Mouse (Mus musculus) limb, embryonic 14.5 days (tissue): Measurements from ENCODE around the gene Fdx1l. TPM values are rescaled to one million over a fixed set of nuclear protein-coding genes. Genes with fewer than 3 reads are reported as not detected.
A peak's percentile ranks its signal among the peaks of the same experiment; 100 is the strongest.

Source experiments
- ATAC-seq: fragments of 200-750 bp; cut with Nextera tagmentation; 2 replicates; pipeline ENCODE4 v1.8.0; 2017; ENCODE audit warnings: low read depth, moderate number of reproducible peaks, moderate TSS enrichment; ENCODE audit not compliant: low FRiP score
- DNase-seq: peaks from one replicate; pipeline ENCODE4 v3.0.0-alpha.2; 2015; ENCODE audit warnings: low spot score
- H3K27ac ChIP-seq: fragments of 300-500 bp; sonication (generic); replicated peaks from 2 replicates; pipeline ENCODE4 v1.5.1; 2014; ENCODE audit warnings: low read depth, mild to moderate bottlenecking, low read length, moderate library complexity, mixed read lengths
- H3K27me3 ChIP-seq: fragments of 300-500 bp; sonication (generic); 2 replicates; pipeline ENCODE4 v1.6.1; 2014; ENCODE audit warnings: low read length, mixed read lengths; ENCODE audit not compliant: control insufficient read depth, insufficient read depth
- H3K36me3 ChIP-seq: fragments of 300-500 bp; sonication (generic); 2 replicates; pipeline ENCODE4 v1.6.1; 2014; ENCODE audit warnings: mild to moderate bottlenecking, low read length, moderate library complexity, mixed read lengths; ENCODE audit not compliant: control insufficient read depth, insufficient read depth
- H3K4me1 ChIP-seq: fragments of 300-500 bp; sonication (generic); 2 replicates; pipeline ENCODE4 v1.6.1; 2014; ENCODE audit warnings: antibody characterized with exemption, low read length, mixed read lengths; ENCODE audit not compliant: control insufficient read depth, insufficient read depth
- H3K4me2 ChIP-seq: fragments of 300-500 bp; sonication (generic); replicated peaks from 2 replicates; pipeline ENCODE4 v1.6.1; 2014; ENCODE audit warnings: low read depth, mild to moderate bottlenecking, low read length, moderate library complexity; ENCODE audit not compliant: severe bottlenecking
- H3K4me3 ChIP-seq: fragments of 300-500 bp; sonication (generic); replicated peaks from 2 replicates; pipeline ENCODE4 v1.5.1; 2014; ENCODE audit warnings: low read length
- H3K9ac ChIP-seq: fragments of 300-500 bp; sonication (generic); 2 replicates; pipeline ENCODE4 v1.6.1; 2014; ENCODE audit warnings: mild to moderate bottlenecking, low read depth, low read length, moderate library complexity; ENCODE audit not compliant: severe bottlenecking
- H3K9me3 ChIP-seq: fragments of 300-500 bp; sonication (generic); 2 replicates; pipeline ENCODE4 v1.6.1; 2016; ENCODE audit warnings: low read length; ENCODE audit not compliant: control insufficient read depth
- POLR2A ChIP-seq: fragments of 200-500 bp; IDR thresholded peaks from 2 replicates; pipeline ENCODE4 v1.8.0; 2012; ENCODE audit warnings: inconsistent platforms, mild to moderate bottlenecking, moderate library complexity, borderline replicate concordance; ENCODE audit not compliant: insufficient read depth, insufficient read length; ENCODE audit errors: extremely low read depth
- WGBS: fragments of 180-500 bp; shearing (Covaris S2); extraction: QIAGEN DNeasy Blood & Tissue Kit; methylation state at CpG from one replicate; pipeline ENCODE4 v1.1.7; 2014; 5-methylcytosine and 5-hydroxymethylcytosine counted together
- polyA plus RNA-seq, 2 experiments: library from polyadenylated mRNA; depleted of rRNA in 1 of 2; stranded (reverse) in 1 of 2; unstranded in 1 of 2; fragments of >200 nt; fragmentation: Nextera tagmentation in 1 of 2; extraction: Ambion mirVana in 1 of 2; gene quantifications; 2 replicates each; pipeline versions ENCODE4 v1.2.1 to v1.2.3; 2012 to 2014

Gene Fdx1l
- polyA plus RNA-seq (2012; rRNA removed): 68.9 and 80.0 TPM in 2 replicates
- polyA plus RNA-seq (2014; fragmentation: Nextera tagmentation; extraction: Ambion mirVana): 65.1 and 67.4 TPM in 2 replicates

- Histone ChIP-seq H3K4me2 (peak within 1 kb of the TSS; percentile 84), H3K9ac (peak within 1 kb of the TSS; percentile 87), H3K36me3 (peaks cover 54% of the 10 kb centered on the region), H3K9me3 (no peaks in the 10 kb centered on the region), H3K27ac (peak within 1 kb of the TSS; percentile 6), H3K27me3 (no peaks in the 10 kb centered on the region), H3K4me3 (peak within 1 kb of the TSS; percentile 89), H3K4me1 (0 out of 2 replicates have a peak, but pooled peaks cover 6% of the 10 kb centered on the region)
- TF ChIP-seq POLR2A: 0 out of 2 replicates have a peak, but pooled peaks have one; percentile 34
- DNase-seq: peak; percentile 90
- WGBS: 2% methylated on average over 58 of the region's 58 CpGs
- peak; percentile 93 for ATAC-seq
These were observed at the start of gene Fdx1l, which contains the start of gene Gm49373 for GRCm38 (mm10) chr9:21073044-21073840. Gene Fdx1l, minus strand, starts transcription at chr9:21073614. Gene Gm49373, minus strand, starts transcription at chr9:21073096.

GRCm38 (mm10) chr9:21121483-21121882 is 48.1 kb upstream of the Fdx1l start:
- DNase-seq: no peak
- Histone ChIP-seq H3K4me3 (no peak overlapping the region), H3K4me2 (no peak overlapping the region), H3K4me1 (no peaks in the 10 kb centered on the region), H3K36me3 (peaks cover 36% of the 10 kb centered on the region), H3K9me3 (no peaks in the 10 kb centered on the region), H3K9ac (no peak overlapping the region), H3K27ac (no peak overlapping the region), H3K27me3 (no peaks in the 10 kb centered on the region)
- ATAC-seq: no peak
- WGBS: 91% methylated on average over 16 of the region's 16 CpGs
- TF ChIP-seq POLR2A: no peak

- ATAC-seq (no peak), DNase-seq (no peak)
- 80% methylated on average over 6 of the region's 6 CpGs for WGBS
- peaks cover 22% of the 10 kb centered on the region; the same call in 1 of the 2 replicates for H3K36me3 ChIP-seq
- no peak overlapping the region for H3K4me3 ChIP-seq
- TF ChIP-seq POLR2A: no peak
- no peaks in the 10 kb centered on the region for H3K4me1 ChIP-seq
- H3K9me3 ChIP-seq: no peaks in the 10 kb centered on the region
- no peak overlapping the region for H3K9ac ChIP-seq
- no peak overlapping the region for H3K4me2 ChIP-seq
- H3K27me3 ChIP-seq: no peaks in the 10 kb centered on the region
- H3K27ac ChIP-seq: no peak overlapping the region
These were observed 43.7 kb upstream of the Fdx1l start for GRCm38 (mm10) chr9:21117073-21117472.

GRCm38 (mm10) chr9:21115105-21115504 is 41.7 kb upstream of the Fdx1l start:
- 88% methylated on average over 8 of the region's 8 CpGs for WGBS
- ATAC-seq: no peak

GRCm38 (mm10) chr9:21114190-21114589 is 40.8 kb upstream of the Fdx1l start:
- H3K27ac ChIP-seq: no peak overlapping the region
- no peaks in the 10 kb centered on the region for H3K27me3 ChIP-seq
- no peak for TF ChIP-seq POLR2A
- no peak overlapping the region for H3K4me3 ChIP-seq
- H3K9me3 ChIP-seq: no peaks in the 10 kb centered on the region
- WGBS: 91% methylated on average over 7 of the region's 7 CpGs
- no peak for DNase-seq
- ATAC-seq: no peak
- no peaks in the 10 kb centered on the region for H3K4me1 ChIP-seq
- no peak overlapping the region for H3K9ac ChIP-seq
- H3K36me3 ChIP-seq: 0 out of 2 replicates have a peak, but pooled peaks cover 5% of the 10 kb centered on the region
- no peak overlapping the region for H3K4me2 ChIP-seq

More at GRCm38 (mm10) chr9:21115105-21115504, 41.7 kb upstream of the Fdx1l start:
- H3K27ac ChIP-seq: no peak overlapping the region
- H3K4me1 ChIP-seq: no peaks in the 10 kb centered on the region
- no peak for DNase-seq
- no peak for TF ChIP-seq POLR2A
- H3K9ac ChIP-seq: no peak overlapping the region
- no peaks in the 10 kb centered on the region for H3K9me3 ChIP-seq
- no peak overlapping the region for H3K4me2 ChIP-seq
- no peak overlapping the region for H3K4me3 ChIP-seq
- H3K27me3 ChIP-seq: no peaks in the 10 kb centered on the region
- H3K36me3 ChIP-seq: peaks cover 8% of the 10 kb centered on the region; the same call in 1 of the 2 replicates
